Mouse (Mus musculus) myocyte (in vitro differentiated cells): ENCODE results near the gene Ppp2r3a.

Experiments
- MYOG ChIP-seq, 3 experiments: IDR thresholded peaks; one replicate each; pipeline ENCODE4 v1.6.1; 2011; ENCODE audit warnings: control low read depth in 2 of 3, low read depth in 2 of 3, mild to moderate bottlenecking in 2 of 3; ENCODE audit not compliant: insufficient read length in 2 of 3, control insufficient read depth in 1 of 3, insufficient read depth in 1 of 3
- POLR2A ChIP-seq: IDR thresholded peaks from one replicate; pipeline ENCODE4 v1.6.1; 2011; ENCODE audit warnings: low read depth, mild to moderate bottlenecking, control low read depth, moderate library complexity; ENCODE audit not compliant: insufficient read length
- POLR2AphosphoS2 ChIP-seq: IDR thresholded peaks from one replicate; pipeline ENCODE4 v1.6.1; 2011; ENCODE audit warnings: low read depth, control low read depth; ENCODE audit not compliant: insufficient read length
- USF1 ChIP-seq: IDR thresholded peaks from one replicate; pipeline ENCODE4 v1.6.1; 2011; ENCODE audit warnings: low read depth, mild to moderate bottlenecking, control low read depth, moderate library complexity

DNA sequence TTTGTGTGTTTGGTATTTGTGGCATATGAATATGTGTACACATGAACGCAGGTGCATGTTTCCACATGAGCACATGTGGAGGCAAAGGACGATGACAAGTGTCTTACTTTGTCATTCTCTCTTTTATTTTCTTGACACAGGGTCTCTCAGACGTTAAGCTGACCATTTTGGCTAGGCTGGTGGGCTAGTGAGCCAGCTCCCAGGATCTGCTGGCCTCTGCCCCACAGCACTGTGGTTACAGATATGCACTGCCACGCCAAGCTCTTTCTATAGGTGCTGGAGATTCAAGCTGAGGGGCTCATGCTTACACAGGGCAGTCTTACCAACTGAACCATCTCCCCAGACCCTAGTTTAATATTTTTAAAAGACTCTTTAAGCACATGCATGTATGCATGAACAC is 45.1 kb downstream of the Ppp2r3a start:
- TF ChIP-seq USF1: no peak
- TF ChIP-seq MYOG (IDR thresholded peaks at IDR 0.05; ENCODE audit: control insufficient read depth in 1 of 3, insufficient read depth in 1 of 3, insufficient read length in 2 of 3, low read depth in 2 of 3): no peak
- TF ChIP-seq POLR2AphosphoS2: no peak
- TF ChIP-seq POLR2A: no peak
